Mouse (Mus musculus) intestine, embryonic 14.5 days (tissue): ENCODE data around the gene Tmprss4. TPM values are rescaled to one million over a fixed set of nuclear protein-coding genes. Genes with fewer than 3 reads are reported as not detected.

Experiments
- ATAC-seq: fragments of 200-750 bp; cut with Nextera tagmentation; replicated peaks from 2 replicates; pipeline ENCODE4 v1.8.0; 2017; ENCODE audit warnings: low read depth, moderate number of reproducible peaks, moderate TSS enrichment, moderate library complexity; ENCODE audit not compliant: low FRiP score, low TSS enrichment
- DNase-seq: peaks from one replicate; pipeline ENCODE4 v3.0.0-alpha.2; 2018; ENCODE audit warnings: low spot score
- H3K27ac ChIP-seq: fragments of 300-500 bp; sonication (generic); 2 replicates; pipeline ENCODE4 v1.5.1; 2014; ENCODE audit warnings: low read depth, mild to moderate bottlenecking, control low read depth
- H3K27me3 ChIP-seq: fragments of 300-500 bp; sonication (generic); replicated peaks from 2 replicates; pipeline ENCODE4 v1.6.1; 2014; ENCODE audit warnings: low read length, control low read depth; ENCODE audit not compliant: control insufficient read depth, insufficient read depth
- H3K36me3 ChIP-seq: fragments of 300-500 bp; sonication (generic); 2 replicates; pipeline ENCODE4 v1.6.1; 2014; ENCODE audit warnings: low read length, control low read depth; ENCODE audit not compliant: control insufficient read depth, insufficient read depth
- H3K4me1 ChIP-seq: fragments of 300-500 bp; sonication (generic); replicated peaks from 2 replicates; pipeline ENCODE4 v1.6.1; 2014; ENCODE audit warnings: low read length, control low read depth, mixed read lengths; ENCODE audit not compliant: control insufficient read depth, insufficient read depth
- H3K4me2 ChIP-seq: fragments of 300-500 bp; sonication (generic); 2 replicates; pipeline ENCODE4 v1.6.1; 2014; ENCODE audit warnings: low read length
- H3K4me3 ChIP-seq: fragments of 300-500 bp; sonication (generic); 2 replicates; pipeline ENCODE4 v1.5.1; 2014; ENCODE audit warnings: low read depth, low read length, control low read depth, mixed read lengths
- H3K9ac ChIP-seq: fragments of 300-500 bp; sonication (generic); 2 replicates; pipeline ENCODE4 v1.6.1; 2014; ENCODE audit warnings: mild to moderate bottlenecking, low read length
- H3K9me3 ChIP-seq: fragments of 300-500 bp; sonication (generic); 2 replicates; pipeline ENCODE4 v1.6.1; 2016; ENCODE audit warnings: low read length, control low read depth; ENCODE audit not compliant: control insufficient read depth
- WGBS: fragments of 180-500 bp; shearing (Covaris S2); extraction: QIAGEN DNeasy Blood & Tissue Kit; methylation state at CpG from one replicate; pipeline ENCODE4 v1.1.7; 2014; 5-methylcytosine and 5-hydroxymethylcytosine counted together
- polyA plus RNA-seq: library from polyadenylated mRNA; unstranded; fragments of >200 nt; fragmentation: Nextera tagmentation; extraction: Ambion mirVana; gene quantifications from 2 replicates; pipeline ENCODE4 v1.2.1, GENCODE M21; 2014

Tmprss4 gene
- polyA plus RNA-seq, 1 experiment from 2014 or later, result 23.2 TPM

DNA sequence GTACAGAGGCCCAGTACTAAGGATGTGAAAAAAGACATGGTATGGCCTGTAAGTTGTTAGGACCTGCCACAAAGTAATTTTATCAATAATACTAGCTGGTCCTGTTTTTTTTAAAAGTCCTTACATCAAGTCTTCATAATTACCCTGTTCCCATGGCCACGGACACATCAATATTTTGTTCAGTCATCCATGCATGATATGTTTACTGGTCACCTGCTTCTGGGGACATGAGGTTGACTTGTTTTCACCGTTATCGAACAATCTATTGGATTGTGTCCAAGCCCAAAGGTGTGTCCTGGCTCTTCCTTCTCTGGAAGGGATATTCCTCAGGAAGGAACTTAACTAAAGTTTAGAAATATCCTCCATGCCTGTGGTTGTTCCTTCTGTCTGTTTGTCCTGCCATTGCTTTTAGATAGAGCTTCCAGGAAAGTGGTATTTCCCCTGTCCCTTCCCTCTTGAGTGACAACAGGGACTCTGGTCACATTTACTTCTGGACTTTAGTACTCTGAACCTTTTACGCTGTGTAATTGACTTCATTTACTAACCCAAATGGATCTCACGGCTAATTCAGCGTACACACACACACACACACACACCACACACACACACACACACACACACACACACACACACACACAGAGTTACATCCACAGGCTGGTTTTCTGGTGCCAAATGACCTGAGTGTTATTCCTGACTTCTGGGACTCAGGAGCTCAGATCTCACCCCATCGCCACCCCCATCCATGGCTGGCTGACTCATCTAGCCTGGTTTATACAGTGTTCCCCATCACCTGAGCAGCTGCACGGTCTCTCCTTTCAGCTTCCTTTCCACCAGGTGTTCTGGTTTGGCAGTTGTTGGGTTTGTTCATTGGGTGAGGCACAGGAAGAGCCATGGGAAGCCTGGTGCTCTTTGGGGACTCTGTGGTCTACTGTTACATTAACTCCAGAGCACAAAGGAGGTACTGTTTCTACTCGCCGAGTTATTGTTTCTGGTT is 15.0 kb downstream of the Tmprss4 start:
- no peak for ATAC-seq
- no peak overlapping the region for H3K27ac ChIP-seq

DNA sequence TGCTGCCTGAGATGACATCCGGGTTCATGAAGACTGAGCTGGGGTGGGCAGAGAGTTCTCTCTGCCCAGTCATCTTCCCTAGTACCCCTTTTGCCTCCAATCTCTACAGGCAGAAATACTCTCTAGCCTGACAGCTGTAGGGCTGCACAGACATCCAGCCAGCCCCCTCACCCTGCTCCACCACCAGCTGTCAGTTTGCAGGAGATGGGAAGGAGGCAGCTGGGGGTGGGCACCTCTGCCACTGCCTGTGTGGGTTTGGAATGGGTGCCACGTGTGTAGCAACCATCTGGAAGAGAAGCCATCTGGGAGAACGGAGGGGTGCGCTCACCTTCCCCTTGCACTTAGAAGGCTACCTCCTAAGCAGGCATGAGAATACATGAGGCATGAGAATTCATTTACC is 18.6 kb downstream of the Tmprss4 start:
- DNase-seq (no peak), ATAC-seq (no peak)
- Histone ChIP-seq H3K4me1 (no peaks in the 10 kb centered on the region), H3K9ac (no peak overlapping the region), H3K4me2 (no peak overlapping the region), H3K27me3 (no peaks in the 10 kb centered on the region), H3K36me3 (no peaks in the 10 kb centered on the region), H3K9me3 (no peaks in the 10 kb centered on the region), H3K27ac (no peak overlapping the region), H3K4me3 (no peak overlapping the region)
- 74% methylated on average over 4 of the region's 4 CpGs for WGBS

More for the DNA sequence above, 15.0 kb downstream of the Tmprss4 start:
- no peak overlapping the region for H3K4me3 ChIP-seq
- H3K4me2 ChIP-seq, result no peak overlapping the region
- 88% methylated on average over 10 of the region's 10 CpGs for WGBS
- DNase-seq, result no peak
- H3K36me3 ChIP-seq, result no peaks in the 10 kb centered on the region
- H3K9ac ChIP-seq, result no peak overlapping the region
- no peaks in the 10 kb centered on the region for H3K4me1 ChIP-seq
- no peaks in the 10 kb centered on the region for H3K27me3 ChIP-seq
- H3K9me3 ChIP-seq, result no peaks in the 10 kb centered on the region

DNA sequence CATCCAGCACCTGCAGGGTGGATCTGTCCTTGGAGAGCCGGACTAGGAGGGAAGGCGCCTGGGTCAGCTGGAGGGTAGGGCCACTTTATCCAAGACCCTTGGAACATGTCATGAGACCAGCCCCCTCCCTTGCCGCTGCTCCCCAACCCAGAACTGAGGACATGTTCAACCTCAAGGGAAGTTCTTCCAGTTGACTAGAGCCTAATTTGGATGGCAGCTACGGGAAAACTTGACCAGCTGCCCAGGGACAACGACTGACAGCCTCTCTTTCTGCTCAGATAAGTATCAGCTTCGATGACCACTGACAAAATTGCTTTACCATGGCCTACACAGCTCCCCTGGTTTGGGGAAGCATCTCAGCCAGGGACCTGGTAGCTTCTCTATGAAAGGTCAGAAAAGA is 20.6 kb downstream of the Tmprss4 start:
- Histone ChIP-seq H3K9ac (no peak overlapping the region), H3K27me3 (no peaks in the 10 kb centered on the region), H3K9me3 (no peaks in the 10 kb centered on the region), H3K27ac (no peak overlapping the region), H3K4me2 (no peak overlapping the region), H3K36me3 (no peaks in the 10 kb centered on the region), H3K4me3 (no peak overlapping the region), H3K4me1 (no peaks in the 10 kb centered on the region)
- 86% methylated on average over 6 of the region's 6 CpGs for whole genome bisulfite sequencing
- ATAC-seq, result no peak
- DNase-seq, result no peak

DNA sequence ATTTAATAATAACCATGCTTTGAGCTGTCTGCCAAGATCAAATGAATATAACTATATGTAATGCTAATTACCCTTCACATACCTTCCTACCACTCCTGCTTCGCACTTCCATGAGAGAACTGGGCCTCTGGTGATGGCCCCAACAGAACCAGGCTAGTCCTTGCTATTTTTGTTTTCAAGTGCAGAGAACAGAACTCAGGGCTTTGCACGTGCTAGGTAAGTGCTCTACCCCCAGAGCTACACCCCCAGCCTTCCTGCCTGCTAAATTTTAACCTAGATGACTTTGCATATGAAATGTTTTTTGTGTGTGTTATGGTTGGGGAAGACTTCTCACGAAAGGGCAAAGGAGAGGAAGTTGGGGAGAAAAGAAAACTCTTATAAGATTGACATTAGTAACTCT is 21.4 kb downstream of the Tmprss4 start:
- Histone ChIP-seq H3K9ac (no peak overlapping the region), H3K4me1 (no peaks in the 10 kb centered on the region), H3K4me3 (no peak overlapping the region), H3K27ac (no peak overlapping the region), H3K9me3 (no peaks in the 10 kb centered on the region), H3K4me2 (no peak overlapping the region), H3K27me3 (no peaks in the 10 kb centered on the region), H3K36me3 (no peaks in the 10 kb centered on the region)
- DNase-seq, result no peak
- WGBS, result 52% methylated on average over 3 of the region's 3 CpGs
- no peak for ATAC-seq

DNA sequence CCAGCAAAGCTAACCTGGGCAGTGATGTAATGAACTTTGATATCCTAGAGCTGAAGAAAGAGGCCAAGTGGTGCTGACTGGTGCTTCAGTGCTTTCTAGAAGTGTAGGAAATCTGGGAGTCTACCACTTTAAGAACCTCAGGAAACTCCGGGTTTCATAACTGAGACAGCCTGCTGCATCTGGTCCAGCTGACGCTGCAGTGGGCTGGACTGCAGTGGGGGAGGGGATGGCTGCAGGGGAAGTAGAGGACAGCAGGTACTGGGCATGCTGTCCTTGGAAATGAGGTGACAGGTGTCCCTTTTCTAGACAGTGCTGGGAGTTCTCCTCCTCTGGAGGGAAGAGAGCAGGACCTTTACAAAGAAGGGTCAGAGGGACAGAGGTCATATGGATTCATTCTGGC is 22.1 kb downstream of the Tmprss4 start, which contains the start of gene BC049352:
Gene BC049352, plus strand, starts transcription at position 238 of the 400 bp plus-strand sequence.
- Histone ChIP-seq H3K27me3 (no peaks in the 10 kb centered on the region), H3K36me3 (no peaks in the 10 kb centered on the region), H3K9ac (no peak within 1 kb of the TSS), H3K4me1 (no peaks in the 10 kb centered on the region), H3K4me3 (no peak within 1 kb of the TSS), H3K27ac (no peak within 1 kb of the TSS), H3K4me2 (no peak within 1 kb of the TSS), H3K9me3 (no peaks in the 10 kb centered on the region)
- WGBS, result 14% methylated on average over 2 of the region's 2 CpGs
- no peak for DNase-seq
- no peak for ATAC-seq

DNA sequence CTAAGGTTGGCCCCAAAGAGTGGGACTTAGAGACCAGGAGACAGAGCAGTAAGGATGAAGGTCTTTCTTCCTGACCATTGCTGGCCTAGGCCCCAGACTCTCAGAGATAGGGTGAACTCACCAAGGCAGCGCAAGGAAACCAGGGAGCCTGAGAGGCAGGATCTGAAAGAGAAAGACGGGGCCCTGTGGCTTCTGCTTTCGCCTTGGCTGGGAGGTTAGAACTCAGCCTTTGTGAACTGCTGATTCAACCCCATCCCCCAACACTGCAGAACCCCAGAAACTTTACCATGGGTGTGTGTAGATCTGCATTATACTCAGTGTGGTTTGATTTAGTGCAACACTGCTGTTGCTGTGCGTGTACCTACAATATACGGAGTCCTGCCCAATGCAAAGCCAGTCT is 24.6 kb downstream of the Tmprss4 start:
- ATAC-seq, result no peak
- H3K27ac ChIP-seq, result no peak overlapping the region
- H3K4me3 ChIP-seq, result no peak overlapping the region
- no peaks in the 10 kb centered on the region for H3K27me3 ChIP-seq
- no peak for DNase-seq
- H3K4me2 ChIP-seq, result no peak overlapping the region
- no peaks in the 10 kb centered on the region for H3K4me1 ChIP-seq
- H3K36me3 ChIP-seq, result no peaks in the 10 kb centered on the region
- 85% methylated on average over 5 of the region's 5 CpGs for WGBS
- no peak overlapping the region for H3K9ac ChIP-seq
- no peaks in the 10 kb centered on the region for H3K9me3 ChIP-seq

- no peaks in the 10 kb centered on the region for H3K27me3 ChIP-seq
- no peak for DNase-seq
- 61% methylated on average over 3 of the region's 3 CpGs for WGBS
- ATAC-seq, result no peak
- H3K4me1 ChIP-seq, result no peaks in the 10 kb centered on the region
- H3K36me3 ChIP-seq, result no peaks in the 10 kb centered on the region
- H3K4me3 ChIP-seq, result no peak overlapping the region
- 0 out of 2 replicates have a peak, but pooled peaks cover 2% of the 10 kb centered on the region for H3K9me3 ChIP-seq
- no peak overlapping the region for H3K9ac ChIP-seq
- H3K4me2 ChIP-seq, result no peak overlapping the region
- no peak overlapping the region for H3K27ac ChIP-seq
Measured at GRCm38 (mm10) chr9:45173475-45173874, 30.4 kb downstream of the Tmprss4 start.

- ATAC-seq, result no peak
- Histone ChIP-seq H3K36me3 (no peaks in the 10 kb centered on the region), H3K4me1 (no peaks in the 10 kb centered on the region), H3K9ac (no peak overlapping the region), H3K9me3 (0 out of 2 replicates have a peak, but pooled peaks cover 2% of the 10 kb centered on the region), H3K4me2 (no peak overlapping the region), H3K4me3 (no peak overlapping the region), H3K27ac (no peak overlapping the region), H3K27me3 (no peaks in the 10 kb centered on the region)
- 83% methylated on average over 1 of the region's 1 CpGs for WGBS
- DNase-seq, result no peak
Measured at GRCm38 (mm10) chr9:45171073-45171610, 32.8 kb downstream of the Tmprss4 start.
